ENCODE assay signal across 8 mouse cellular contexts in genomic region chr2:34249141-34249960, GRCm38 (mm10).
DNase-seq lines count a peak whose midpoint lies in the region; ATAC-seq lines count a peak whose summit lies in the region.

No protein-coding gene starts in this region.

- intact Hi-C loops in left cerebral cortex, postnatal 25 days (cut with DNase I) = loop anchor here (5.0 kb wide), 1 partner anchor 123 kb away; the partner anchor contains the start of gene Pbx3

- peak; percentile 82 for ATAC-seq in intestine, embryonic 15.5 days

- H3K27ac ChIP-seq in intestine, embryonic 15.5 days = no peak overlapping the region; the same call in 1 of the 2 replicates

- H3K4me2 ChIP-seq in intestine, embryonic 15.5 days (replicated peaks) = peak overlapping the region; percentile 87

- peaks cover 3% of the 10 kb centered on the region for H3K4me1 ChIP-seq in intestine, embryonic 15.5 days (replicated peaks)

- peak overlapping the region; percentile 37 for H3K4me3 ChIP-seq in intestine, embryonic 15.5 days (replicated peaks)

- DNase-seq in layer of hippocampus, adult 11-12 months (ENCODE audit: low spot score) = peak; percentile 22
- DNase-seq in layer of hippocampus, adult 9-10 months (ENCODE audit: low spot score) = no peak
- DNase-seq in embryo, embryonic 10 days (ENCODE audit: low spot score) = peak; percentile 94
- DNase-seq in gastrocnemius, postnatal 25 days = peak; percentile 9
- peak; percentile 65 to 71 for DNase-seq in left cerebral cortex, postnatal 25 days (ENCODE audit: low spot score in 2 of 2)
- DNase-seq in mesoderm, embryonic 11.5 days (ENCODE audit: low read depth, low spot score) = peak; percentile 80
- peak; percentile 53 for DNase-seq in right cerebral cortex, postnatal 4 days

- 2% methylated on average over 15 of the region's 15 CpGs for WGBS in intestine, embryonic 15.5 days

- H3K36me3 ChIP-seq in intestine, embryonic 15.5 days = no peaks in the 10 kb centered on the region

- H3K27me3 ChIP-seq in intestine, embryonic 15.5 days (replicated peaks) = no peaks in the 10 kb centered on the region

- H3K9ac ChIP-seq in intestine, embryonic 15.5 days = peak overlapping the region; percentile 47

- H3K9me3 ChIP-seq in intestine, embryonic 15.5 days = no peaks in the 10 kb centered on the region
